Mouse (Mus musculus): ENCODE data around the gene Maf.

Gene Maf

DNA sequence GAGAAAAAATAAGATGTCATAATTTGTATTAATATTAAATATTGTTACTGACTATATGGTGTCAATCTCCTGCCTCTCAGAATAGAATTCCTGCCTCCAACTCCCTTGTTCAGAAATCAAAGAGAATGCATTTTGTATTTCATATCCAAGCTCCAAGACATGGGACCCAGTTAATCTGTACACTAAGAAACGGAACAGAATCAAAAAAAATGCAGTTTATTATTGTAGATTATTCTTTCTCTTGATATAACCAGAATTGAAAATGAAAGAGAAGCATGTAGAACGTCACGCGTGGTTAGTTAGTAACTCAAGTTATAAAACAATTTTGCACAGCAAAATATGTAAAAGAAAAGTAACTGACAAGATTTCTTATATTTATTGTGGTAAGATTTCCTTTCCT is 4.5 kb downstream of the Maf start:
- no peak for DNase-seq

DNA sequence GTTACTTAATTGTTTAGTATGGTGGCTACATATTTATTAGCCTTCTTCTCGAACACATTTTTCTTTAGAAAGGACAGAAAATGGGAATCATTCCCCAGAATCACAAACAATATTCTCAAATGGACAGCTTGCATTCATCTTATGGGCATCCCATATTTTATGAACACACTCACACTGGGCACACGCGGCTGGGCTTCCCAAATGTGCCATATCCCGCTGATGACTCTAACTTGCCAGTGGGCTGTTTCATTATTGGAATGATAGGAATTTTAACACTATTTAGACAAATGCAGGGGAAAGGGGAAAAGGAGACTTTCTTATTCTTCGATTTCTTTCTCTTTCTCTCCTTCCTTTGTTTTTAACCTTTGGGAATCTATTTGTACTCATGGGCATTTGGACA is 6.6 kb downstream of the Maf start:
- DNase-seq: no peak

DNA sequence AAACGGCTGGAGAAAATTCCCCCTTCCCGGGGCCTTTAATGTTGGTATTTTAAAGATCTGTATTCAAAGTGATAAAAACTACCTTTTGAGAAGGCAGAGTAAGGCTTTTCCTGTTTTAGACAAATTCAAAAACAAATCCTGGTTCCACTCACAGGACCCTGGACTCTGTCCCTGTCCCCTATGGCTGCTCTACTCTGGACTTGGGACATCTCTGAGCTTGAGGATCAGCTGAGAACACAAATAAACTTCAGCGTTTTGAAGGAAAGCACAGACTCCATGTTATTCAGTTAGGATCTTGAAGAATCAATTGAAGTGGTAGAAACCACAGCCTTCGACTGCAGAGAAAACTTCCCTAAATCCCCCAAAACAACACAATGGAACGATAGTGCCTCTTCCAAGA is 8.4 kb downstream of the Maf start:
- DNase-seq: no peak

DNA sequence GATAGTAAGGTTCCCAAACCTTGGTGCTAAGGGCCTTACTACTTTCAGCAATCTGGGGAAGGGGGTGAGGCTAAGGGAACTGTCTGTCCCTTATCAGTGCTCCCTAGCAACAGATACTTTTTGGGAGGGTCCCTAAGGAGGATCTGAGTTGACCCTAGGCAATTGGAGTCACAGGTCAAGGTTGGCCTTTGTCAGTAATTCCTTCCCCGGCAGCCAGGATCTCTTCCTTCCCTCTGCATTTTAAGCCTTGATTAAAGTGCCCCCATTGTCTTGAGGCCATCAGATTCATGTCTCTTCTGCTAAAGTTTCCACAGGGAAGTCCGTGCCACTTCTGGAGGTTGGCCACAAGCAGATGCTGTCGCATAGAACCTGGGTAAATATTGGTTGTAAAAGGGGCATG is 10.2 kb downstream of the Maf start:
- no peak for DNase-seq

DNA sequence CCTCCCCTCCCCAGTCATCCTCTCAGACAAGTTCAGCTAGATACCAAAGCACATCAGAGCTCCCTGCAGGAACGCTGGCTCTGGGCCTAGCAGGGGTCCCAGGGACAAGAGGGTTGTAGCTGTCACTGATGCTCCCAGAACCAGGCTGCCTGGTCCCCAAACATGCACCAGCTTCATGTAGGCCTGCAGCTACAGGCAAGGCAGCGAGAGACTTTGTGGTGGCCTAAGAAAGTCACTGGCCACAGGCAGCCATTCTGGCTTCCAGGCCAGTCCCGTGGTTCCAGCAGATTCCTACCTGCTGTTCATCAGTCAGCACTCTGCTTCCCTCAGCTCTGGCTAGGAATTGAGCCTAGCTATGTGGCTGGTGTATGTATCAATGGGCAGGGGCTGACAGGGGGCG is 10.9 kb downstream of the Maf start:
- DNase-seq: no peak

DNA sequence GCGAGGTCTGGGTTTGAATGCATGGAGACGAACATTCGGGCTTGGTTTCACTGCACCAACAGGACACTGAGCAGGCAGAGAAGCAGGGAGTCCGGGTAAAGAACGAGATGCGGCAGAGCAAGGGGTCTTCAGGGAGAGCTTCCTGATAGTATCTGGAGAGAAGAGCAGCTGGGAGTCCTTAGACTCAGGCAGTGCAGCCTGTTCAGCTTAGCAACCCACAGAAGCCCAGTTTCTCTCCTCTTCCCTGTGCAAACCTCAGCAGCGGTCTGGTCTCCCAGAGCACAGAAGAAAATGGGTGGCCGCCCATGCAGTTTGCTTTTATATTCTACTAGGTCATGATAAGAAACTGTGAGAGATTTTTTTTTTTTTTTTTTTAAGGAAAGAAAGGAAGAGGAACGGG is 20.2 kb downstream of the Maf start:
- DNase-seq: no peak

DNA sequence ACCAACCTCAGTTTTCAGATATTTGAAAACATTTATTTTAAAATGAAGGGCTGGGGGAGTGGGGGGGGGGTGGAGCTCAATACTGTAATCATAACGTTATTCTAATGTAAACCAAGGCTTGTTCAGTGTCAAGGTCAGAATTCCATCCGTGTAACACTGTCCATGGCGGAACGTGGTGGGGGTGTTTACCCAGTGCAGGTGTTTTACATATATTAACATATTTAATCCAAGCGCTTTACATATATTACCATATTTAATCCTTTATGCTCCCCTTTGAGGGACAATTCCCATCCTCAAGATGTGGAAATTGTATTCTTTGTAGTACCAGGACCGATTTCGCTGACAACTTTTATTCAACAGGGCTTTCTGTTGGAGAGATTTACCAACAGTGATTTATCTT is 24.3 kb downstream of the Maf start:
- DNase-seq: no peak

DNA sequence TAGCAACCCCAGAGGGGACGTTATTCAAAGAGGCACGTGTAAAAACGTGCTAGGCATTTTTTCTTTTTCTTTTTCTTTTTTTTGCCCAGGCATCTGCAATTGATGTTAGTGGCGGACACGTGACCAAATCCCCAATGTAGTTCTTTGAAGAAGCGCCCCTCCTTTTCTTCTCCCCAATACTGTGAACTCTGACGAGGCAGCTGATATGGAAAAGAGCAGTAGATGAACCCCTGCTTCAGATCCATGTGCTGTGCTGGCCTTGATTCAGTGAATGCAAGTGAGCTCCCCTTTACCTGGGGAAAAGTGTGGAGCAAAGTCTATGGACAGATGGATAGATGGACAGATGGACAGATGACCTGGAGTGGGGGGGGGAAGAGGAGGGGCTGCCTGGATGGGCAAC is 28.1 kb downstream of the Maf start:
- DNase-seq: no peak

DNA sequence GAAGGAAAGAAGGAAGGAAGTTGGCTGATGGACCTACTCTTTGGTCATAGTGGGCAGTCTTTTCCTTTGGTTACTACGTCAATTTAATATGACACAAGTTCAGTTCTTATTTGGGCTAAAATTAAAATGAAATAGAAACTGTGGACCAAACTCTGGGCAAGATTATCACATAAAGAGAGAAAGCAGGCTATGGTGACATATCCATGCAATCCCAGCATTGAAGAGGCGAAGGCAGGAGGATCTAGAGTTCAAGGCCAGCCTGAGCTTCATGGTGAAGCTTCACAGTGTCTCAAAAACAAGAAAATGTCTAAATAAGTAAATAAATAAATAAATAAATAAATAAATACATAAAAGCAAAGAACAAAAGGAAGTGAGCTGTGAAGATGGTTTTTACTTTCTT is 42.7 kb downstream of the Maf start:
- DNase-seq: no peak

DNA sequence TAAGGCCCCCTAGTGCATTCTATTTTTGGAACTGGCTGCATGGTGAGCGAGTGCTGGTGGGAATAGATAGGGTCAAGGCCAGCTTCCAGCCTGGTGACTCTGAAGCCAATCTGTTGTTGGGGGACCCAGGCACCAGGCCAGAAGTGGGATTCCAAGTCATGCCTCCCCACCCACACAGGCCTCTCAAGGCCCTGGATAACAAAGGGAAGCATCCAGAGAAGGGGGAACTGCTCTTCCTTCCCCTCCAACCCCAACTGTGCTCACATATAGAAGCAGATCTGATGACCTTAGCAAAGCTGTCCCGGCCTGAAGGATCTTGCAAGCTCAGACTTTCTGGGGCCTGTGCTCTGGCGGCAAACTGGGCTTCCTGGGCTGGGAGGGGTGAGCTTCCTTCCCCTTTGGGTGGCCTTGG is 57.5 kb downstream of the Maf start:
- no peak for DNase-seq

DNA sequence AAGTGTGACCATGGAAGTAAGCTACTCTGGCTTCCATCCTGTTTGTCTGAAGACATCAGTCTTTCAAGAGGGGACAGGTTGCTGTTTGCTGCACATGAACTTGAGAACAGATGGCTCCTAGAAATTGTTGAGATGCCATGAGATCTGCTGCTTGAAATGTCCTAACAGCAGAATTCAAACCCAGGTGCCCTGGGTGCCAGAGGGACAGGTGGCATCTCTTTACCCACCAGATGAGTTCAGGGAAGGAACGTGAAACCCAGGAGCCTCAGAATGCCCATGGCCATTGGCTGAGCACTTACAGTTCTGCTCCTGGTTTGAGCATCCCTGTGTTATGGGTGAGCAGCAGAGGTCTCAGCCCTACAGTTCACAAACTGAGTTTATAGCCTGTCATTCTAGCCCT is 62.5 kb downstream of the Maf start:
- DNase-seq: no peak

DNA sequence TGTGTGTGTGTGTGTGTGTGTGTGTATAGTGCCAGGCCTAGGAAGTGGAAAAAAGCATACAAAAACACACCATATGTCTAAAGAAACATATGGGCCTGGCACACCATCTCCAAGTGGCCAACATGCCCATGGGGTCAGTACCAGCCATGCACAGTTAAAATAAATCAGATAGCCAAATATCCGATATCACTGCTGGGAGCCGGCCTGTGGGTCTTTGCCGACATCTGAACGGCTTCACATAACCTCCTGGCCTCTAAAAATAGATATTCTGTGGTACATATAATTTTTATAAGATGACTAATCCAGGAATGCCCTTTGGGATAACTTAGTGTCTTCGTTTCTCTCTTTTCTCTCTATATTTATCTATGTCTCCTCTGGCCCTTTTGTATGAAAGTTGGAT is 65.7 kb downstream of the Maf start:
- no peak for DNase-seq

DNA sequence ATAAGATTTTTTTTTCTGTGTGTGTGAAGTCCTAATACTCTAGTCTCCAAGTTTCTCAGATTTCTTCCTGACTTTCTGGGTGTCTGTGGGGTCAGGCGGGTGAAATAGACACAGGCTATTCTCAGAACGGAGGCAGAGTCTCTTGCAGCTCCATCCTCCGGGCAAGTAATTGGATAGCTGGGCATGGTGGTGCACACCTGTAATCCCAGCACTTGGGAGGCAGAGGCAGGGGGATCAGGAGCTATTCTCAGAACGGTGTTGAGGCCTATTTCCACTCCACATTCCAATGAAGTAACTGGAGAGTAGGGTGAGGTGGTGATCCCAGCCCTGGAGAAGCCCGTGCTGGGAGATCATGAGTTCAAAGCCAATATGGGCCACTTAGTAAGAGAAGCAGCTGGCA is 67.6 kb downstream of the Maf start:
- DNase-seq: no peak

DNA sequence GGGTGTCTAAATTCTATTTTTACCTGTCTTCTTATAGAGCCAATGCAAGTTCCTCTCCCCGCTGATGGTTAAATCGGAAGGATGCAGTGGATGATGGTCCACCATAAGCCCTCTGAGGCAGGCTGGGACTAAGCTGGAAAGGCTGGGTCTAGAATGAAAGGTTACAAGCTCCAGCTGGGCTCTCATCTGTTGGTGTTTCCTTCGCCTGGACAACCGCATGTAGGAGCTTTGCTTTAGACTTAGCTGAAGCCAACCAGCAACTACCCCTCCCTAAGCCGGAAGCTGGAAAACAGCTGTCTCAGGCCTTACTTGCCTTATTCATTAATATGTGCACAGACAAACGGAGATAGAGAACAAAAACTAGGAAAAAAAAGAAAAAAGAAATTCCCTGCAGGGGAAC is 70.8 kb downstream of the Maf start:
- DNase-seq: no peak
